Comparison of ENCODE assay signal across 8 mouse cellular contexts in the genomic region with DNA sequence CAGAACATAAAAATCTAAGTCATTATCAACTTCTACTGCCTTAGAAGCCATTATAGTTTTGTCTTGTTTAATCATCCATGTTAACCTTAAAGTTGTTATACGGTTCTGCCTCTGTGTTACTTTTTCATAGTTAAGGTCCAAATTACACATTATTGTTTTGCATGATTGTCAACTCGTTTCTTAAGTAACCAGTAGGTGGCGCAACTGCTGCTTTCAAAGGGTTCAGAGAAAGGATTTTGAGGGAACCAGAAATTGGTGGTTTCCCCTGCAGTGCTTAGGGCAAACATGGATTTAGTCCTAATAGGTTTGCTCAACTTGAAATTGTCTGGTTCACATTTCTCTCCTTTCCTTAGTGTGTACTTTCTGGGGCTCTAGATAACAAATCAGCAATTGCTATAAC.
DNase-seq lines count a peak whose midpoint lies in the region; ATAC-seq and TF ChIP-seq lines count a peak whose summit lies in the region.

No protein-coding gene starts in this region.

- H3K9ac ChIP-seq in liver, postnatal 0 days (replicated peaks): no peak overlapping the region

- no peak overlapping the region for H3K27ac ChIP-seq in gastrocnemius, adult 2 months
- no peak overlapping the region for H3K27ac ChIP-seq in liver, postnatal 0 days (ENCODE audit: low read depth)

- TF ChIP-seq EP300 in liver, postnatal 0 days (IDR thresholded peaks at IDR 0.05; ENCODE audit: low read depth): no peak

- H3K4me2 ChIP-seq in liver, postnatal 0 days (ENCODE audit: low read depth, low read length): no peak overlapping the region

- DNase-seq in gastrocnemius, adult 2 months: no peak
- DNase-seq in gastrocnemius, postnatal 4 days (ENCODE audit: low spot score in 2 of 2): no peak
- no peak for DNase-seq in liver, postnatal 0 days
- no peak for DNase-seq in liver
- DNase-seq in brain, embryonic 14.5 days (ENCODE audit: low read depth): peak; percentile 63
- peak; percentile 9 for DNase-seq in retina, adult 2 months (ENCODE audit: low read depth, low spot score)
- DNase-seq in urinary bladder, postnatal 36 days (ENCODE audit: low spot score in 2 of 2): no peak

- peak; percentile 56 for TF ChIP-seq CTCF in gastrocnemius, adult 2 months (IDR thresholded peaks at IDR 0.05)
- TF ChIP-seq CTCF in liver, postnatal 0 days (IDR thresholded peaks at IDR 0.05; ENCODE audit: low read depth): peak; percentile 56
- TF ChIP-seq CTCF in brain, embryonic 14.5 days (IDR thresholded peaks at IDR 0.05; ENCODE audit: borderline replicate concordance, extremely low read depth, insufficient read depth, insufficient read length): peak; percentile 34; the same call in 1 of the 2 replicates

- no peak for ATAC-seq in liver, postnatal 0 days
- no peak for ATAC-seq in megakaryocyte, adult 5-6 weeks (ENCODE audit: poor library complexity, severe bottlenecking)

- no peaks in the 10 kb centered on the region for H3K9me3 ChIP-seq in liver, postnatal 0 days (ENCODE audit: low read length)

- intact Hi-C loops in gastrocnemius, adult 2 months (cut with DNase I): no loop called here

- H3K36me3 ChIP-seq in liver, postnatal 0 days (replicated peaks; ENCODE audit: insufficient read depth, low read length): no peaks in the 10 kb centered on the region

- H3K27me3 ChIP-seq in liver, postnatal 0 days (ENCODE audit: insufficient read depth, low read length): no peaks in the 10 kb centered on the region

- no peaks in the 10 kb centered on the region for H3K4me1 ChIP-seq in liver, postnatal 0 days (ENCODE audit: insufficient read depth)

- H3K4me3 ChIP-seq in gastrocnemius, adult 2 months: no peak overlapping the region
- H3K4me3 ChIP-seq in liver, postnatal 0 days (ENCODE audit: low read depth, low read length): no peak overlapping the region

- no peak for TF ChIP-seq POLR2A in brain, embryonic 14.5 days (IDR thresholded peaks at IDR 0.05; ENCODE audit: borderline replicate concordance, extremely low read depth, insufficient read depth, insufficient read length, poor library complexity, severe bottlenecking)

- WGBS in liver, postnatal 0 days (ENCODE audit: insufficient replicate concordance): 24% methylated on average over 3 of the region's 3 CpGs

Comparison
In these comparisons a context has a peak if more than half of its experiments do, and no peak if none do; other contexts are left out.
1. DNase-seq: peak in brain, embryonic 14.5 days (single experiment) and retina, adult 2 months (single experiment); none in gastrocnemius, adult 2 months (single experiment), gastrocnemius, postnatal 4 days (0 of 2), liver, postnatal 0 days (single experiment), liver (single experiment) and urinary bladder, postnatal 36 days (0 of 2).
2. Peak in every context shown above with its lines, with median percentiles within 50 percentile points of each other: CTCF ChIP-seq.